Mouse (Mus musculus) midbrain, embryonic 10.5 days (tissue): ENCODE measurements around the gene Hdac11. TPM values are rescaled to one million over a fixed set of nuclear protein-coding genes. Genes with fewer than 3 reads are reported as not detected.

Source experiments
- DNase-seq: peaks from one replicate; pipeline ENCODE4 v3.0.0-alpha.2; 2017; ENCODE audit warnings: low spot score
- H3K27ac ChIP-seq: fragments of 300-500 bp; sonication (generic); replicated peaks from 2 replicates; pipeline ENCODE4 v1.5.1; 2016; ENCODE audit warnings: mild to moderate bottlenecking
- H3K27me3 ChIP-seq: fragments of 300-500 bp; sonication (generic); 2 replicates; pipeline ENCODE4 v1.6.1; 2016; ENCODE audit warnings: low read depth, mild to moderate bottlenecking; ENCODE audit not compliant: poor library complexity, severe bottlenecking
- H3K36me3 ChIP-seq: fragments of 300-500 bp; sonication (generic); 2 replicates; pipeline ENCODE4 v1.6.1; 2016; ENCODE audit warnings: mild to moderate bottlenecking, moderate library complexity
- H3K4me1 ChIP-seq: fragments of 300-500 bp; sonication (generic); 2 replicates; pipeline ENCODE4 v1.6.1; 2016
- H3K4me3 ChIP-seq: fragments of 300-500 bp; sonication (generic); 2 replicates; pipeline ENCODE4 v1.5.1; 2016; ENCODE audit warnings: mild to moderate bottlenecking, moderate library complexity
- H3K9me3 ChIP-seq: fragments of 300-500 bp; sonication (generic); replicated peaks from 2 replicates; pipeline ENCODE4 v1.6.1; 2016; ENCODE audit warnings: mild to moderate bottlenecking
- WGBS: fragments of 180-500 bp; shearing (Covaris S2); methylation state at CpG from one replicate; pipeline ENCODE4 v1.1.7; 2016; 5-methylcytosine and 5-hydroxymethylcytosine counted together
- polyA plus RNA-seq: library from polyadenylated mRNA; unstranded; fragments of >200 nt; fragmentation: Nextera tagmentation; extraction: Ambion mirVana; gene quantifications from 2 replicates; pipeline ENCODE4 v1.2.1, GENCODE M21; 2016

The Hdac11 gene
- polyA plus RNA-seq, 1 experiment from 2014 or later = 9.4 TPM

DNA sequence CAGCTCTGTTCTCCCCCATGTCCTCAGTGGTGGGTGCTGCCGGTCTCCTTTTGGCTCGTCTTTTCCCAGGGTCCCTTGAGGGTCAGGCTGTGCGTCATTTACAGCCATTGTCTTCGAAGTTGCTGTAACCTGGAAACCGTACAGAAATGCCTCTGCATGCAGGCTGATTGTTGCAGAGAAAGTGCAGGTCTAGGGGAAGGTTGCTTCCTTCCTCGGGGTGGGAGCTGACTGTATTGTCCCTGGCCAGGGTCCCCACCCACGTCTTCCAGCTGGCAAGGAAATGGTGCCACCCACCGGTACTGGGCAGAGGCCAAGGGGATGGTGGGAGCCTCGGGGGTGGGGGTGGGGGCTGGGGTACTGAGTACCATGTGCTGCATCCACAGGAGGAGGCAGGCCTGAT lies 62.0 kb downstream of the Hdac11 start:
- H3K9me3 ChIP-seq = no peaks in the 10 kb centered on the region
- 69% methylated on average over 9 of the region's 9 CpGs for WGBS
- peaks cover 22% of the 10 kb centered on the region for H3K27me3 ChIP-seq
- no peak overlapping the region for H3K4me3 ChIP-seq
- no peaks in the 10 kb centered on the region for H3K36me3 ChIP-seq
- no peak overlapping the region for H3K27ac ChIP-seq
- no peak for DNase-seq
- H3K4me1 ChIP-seq = peaks cover 22% of the 10 kb centered on the region

DNA sequence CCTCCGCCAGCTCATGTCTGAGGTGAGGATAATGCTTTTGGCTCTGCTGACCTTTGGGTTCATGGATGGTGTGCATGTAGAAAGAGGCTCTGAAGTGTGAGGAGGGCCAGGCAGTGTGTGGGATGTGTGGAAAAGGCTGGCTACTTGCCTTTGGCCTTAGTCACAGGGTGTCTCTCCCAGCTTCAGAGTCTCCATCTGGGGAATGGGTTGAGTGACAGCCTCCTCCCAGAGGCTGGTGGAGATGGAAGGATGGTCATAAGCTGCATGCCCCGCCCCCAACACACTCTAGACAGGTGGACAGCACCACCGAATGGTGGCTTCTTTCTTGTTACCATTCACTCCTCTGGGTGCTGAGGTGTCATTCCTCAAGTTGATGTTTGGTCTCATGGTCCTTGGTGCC lies 62.4 kb downstream of the Hdac11 start:
- WGBS = 80% methylated on average over 3 of the region's 3 CpGs
- Histone ChIP-seq H3K4me1 (peaks cover 18% of the 10 kb centered on the region), H3K9me3 (no peaks in the 10 kb centered on the region), H3K27ac (no peak overlapping the region), H3K27me3 (peaks cover 18% of the 10 kb centered on the region), H3K4me3 (no peak overlapping the region), H3K36me3 (no peaks in the 10 kb centered on the region)
- no peak for DNase-seq

DNA sequence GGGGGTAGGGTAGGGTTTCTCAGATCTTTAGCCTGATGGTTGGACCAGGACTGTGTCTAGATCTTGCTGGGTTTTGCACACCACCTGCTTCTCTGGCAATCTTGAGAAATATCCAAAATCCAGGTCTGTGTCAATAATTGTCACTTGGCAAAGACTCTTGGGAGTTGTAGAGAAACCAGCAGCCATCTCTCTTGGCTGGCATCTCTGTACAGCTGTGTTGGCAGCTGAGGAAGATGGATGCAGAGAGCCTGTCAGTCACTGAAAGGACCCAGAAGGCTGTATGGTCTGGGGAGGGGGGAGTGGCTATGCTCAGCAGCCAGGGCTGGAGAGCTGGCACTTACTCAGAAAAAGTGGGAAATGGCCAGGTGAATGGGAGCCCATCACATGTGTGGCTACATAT lies 63.6 kb downstream of the Hdac11 start:
- Histone ChIP-seq H3K36me3 (no peaks in the 10 kb centered on the region), H3K4me3 (no peak overlapping the region), H3K27ac (no peak overlapping the region), H3K27me3 (peaks cover 6% of the 10 kb centered on the region; the same call in 1 of the 2 replicates), H3K9me3 (no peaks in the 10 kb centered on the region), H3K4me1 (peaks cover 14% of the 10 kb centered on the region)
- no peak for DNase-seq

DNA sequence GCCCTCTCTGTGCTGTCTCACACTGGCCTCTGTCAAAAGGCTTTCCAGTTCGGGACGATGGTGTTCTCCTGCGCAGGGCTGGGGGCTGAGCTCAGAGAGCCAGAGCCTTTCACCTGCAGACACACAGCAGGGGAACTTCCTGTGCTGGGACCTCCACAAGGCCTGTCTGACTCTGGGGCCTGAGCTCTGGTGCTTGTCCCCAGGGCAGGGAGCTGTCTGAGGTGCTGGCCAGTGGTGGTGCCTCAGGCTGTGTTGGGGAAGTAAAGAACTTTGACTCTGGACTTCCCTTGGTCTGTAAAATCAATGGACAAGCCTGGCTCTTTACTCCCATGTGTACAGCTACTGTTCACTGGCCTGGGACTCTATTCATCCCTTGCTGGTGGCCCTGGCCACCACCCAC lies 64.6 kb downstream of the Hdac11 start:
- Histone ChIP-seq H3K36me3 (no peaks in the 10 kb centered on the region), H3K4me1 (peaks cover 14% of the 10 kb centered on the region), H3K9me3 (no peaks in the 10 kb centered on the region), H3K27me3 (no peaks in the 10 kb centered on the region; the same call in 1 of the 2 replicates), H3K4me3 (no peak overlapping the region), H3K27ac (no peak overlapping the region)
- WGBS = 6% methylated on average over 3 of the region's 3 CpGs
- DNase-seq = no peak

DNA sequence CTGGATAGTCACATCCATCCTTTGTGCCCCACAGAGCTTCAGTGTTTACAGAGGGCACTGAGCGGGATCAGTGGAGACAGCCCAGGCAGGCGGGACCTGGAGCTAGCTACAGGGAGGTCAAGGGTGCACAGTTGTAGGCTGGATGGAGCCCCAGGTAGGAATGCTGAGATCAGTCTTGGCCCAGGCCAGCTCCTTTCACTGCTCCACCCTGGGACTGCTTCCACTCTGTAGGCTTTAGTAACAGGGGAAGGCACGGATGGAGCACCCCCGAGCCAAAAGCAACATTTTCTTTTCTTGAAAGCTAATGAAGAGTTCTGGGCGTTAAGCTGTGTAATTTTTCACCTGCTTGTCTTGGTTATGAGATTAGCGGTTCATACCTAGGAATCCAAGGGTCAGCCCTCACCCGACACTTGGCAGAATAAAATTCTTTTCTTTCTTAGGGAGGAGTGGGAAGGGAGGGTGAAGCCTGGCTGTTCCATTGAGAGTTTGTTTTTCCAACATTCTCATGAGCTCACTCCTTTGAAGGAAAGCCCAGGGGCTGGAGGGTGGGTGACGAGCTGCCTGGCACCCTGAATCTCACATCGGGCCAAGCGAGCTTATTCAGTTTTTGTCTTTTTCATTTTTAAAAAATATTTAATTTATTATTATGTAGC lies 66.4 kb downstream of the Hdac11 start:
- Histone ChIP-seq H3K9me3 (no peaks in the 10 kb centered on the region), H3K36me3 (no peaks in the 10 kb centered on the region), H3K27me3 (no peaks in the 10 kb centered on the region; the same call in 1 of the 2 replicates), H3K4me1 (peaks cover 12% of the 10 kb centered on the region), H3K27ac (no peak overlapping the region; the same call in 1 of the 2 replicates), H3K4me3 (no peak overlapping the region)
- DNase-seq = no peak
- 85% methylated on average over 10 of the region's 10 CpGs for WGBS

Other genes with a start within 250 kb of the Hdac11 start
- gene Iqsec1, start 168.0 kb upstream of the Hdac11 start, polyA plus RNA-seq = 9.3 and 10.7 TPM in 2 replicates
- gene Nup210, start 39.8 kb upstream of the Hdac11 start, polyA plus RNA-seq = 26.2 and 29.7 TPM in 2 replicates
- gene Fbln2, start 55.8 kb downstream of the Hdac11 start, polyA plus RNA-seq = 24.2 and 31.5 TPM in 2 replicates